Mouse (Mus musculus) 416B (cell line): ENCODE measurements at regions not wholly inside any gene's neighbourhood (a gene's known extent, or its start where the extent isn't known, plus 50 kb on each side); places are given as distances from the start of the nearest gene placed in this dataset.

Experiments
- DNase-seq: peaks from one replicate; pipeline ENCODE4 v3.0.0; 2011; ENCODE audit warnings: low read depth

DNA sequence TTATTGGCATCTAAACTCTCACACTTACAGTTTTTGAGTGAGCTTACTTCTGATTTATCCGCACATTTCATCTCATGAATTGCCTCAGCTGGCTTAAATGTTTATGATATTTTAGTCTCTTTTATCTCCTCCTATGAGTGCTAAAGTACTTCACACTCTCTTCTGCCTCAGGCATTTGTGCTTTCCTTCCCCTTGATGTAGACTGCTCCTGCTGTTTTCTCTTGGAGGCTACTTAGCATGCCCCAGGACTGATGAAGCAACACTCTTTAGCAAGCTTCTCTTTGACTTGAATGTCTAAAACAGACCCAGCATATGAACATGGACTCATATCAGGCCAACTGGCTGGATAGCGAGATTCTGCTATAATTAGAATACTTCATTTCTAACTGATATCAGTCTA is 882.8 kb downstream of the Tecrl start:
- no peak for DNase-seq

DNA sequence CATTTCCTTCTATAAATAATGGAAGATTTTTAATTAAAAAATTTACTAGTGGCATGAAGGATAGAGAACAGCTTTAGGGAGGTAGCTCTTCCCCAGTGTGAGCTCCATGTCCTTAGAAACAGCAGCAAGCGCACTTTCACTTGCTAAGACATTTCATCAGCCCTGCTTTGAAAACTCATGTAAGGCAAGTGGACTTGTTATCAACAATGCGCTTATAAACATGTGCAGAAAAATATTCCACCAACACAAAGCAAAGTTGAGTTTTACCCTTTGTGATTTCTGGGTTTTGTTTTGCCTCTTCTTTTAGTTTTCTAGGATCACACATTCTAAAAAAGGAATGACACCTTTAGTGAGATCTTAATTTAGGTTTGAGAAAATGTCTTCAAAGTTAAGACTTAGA is 890.7 kb downstream of the Tecrl start:
- no peak for DNase-seq

DNA sequence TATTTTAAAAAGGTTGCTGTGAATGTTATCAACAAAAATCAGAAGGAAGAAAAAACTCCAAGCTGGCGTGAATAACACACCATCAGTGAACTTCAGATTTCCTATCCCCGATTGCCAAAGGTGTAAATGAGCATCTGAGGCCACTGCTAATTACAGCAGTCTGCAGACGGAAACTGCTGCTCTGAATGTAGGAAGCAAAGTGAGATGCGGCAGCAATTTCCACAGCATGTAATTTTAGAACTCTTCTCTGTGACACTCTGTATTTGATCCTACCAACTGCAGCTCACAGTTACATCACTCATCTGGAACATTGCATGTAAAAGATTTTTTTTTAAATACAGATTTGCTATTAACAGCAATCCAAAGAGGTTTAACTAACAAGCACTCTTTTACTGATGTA is 913.7 kb downstream of the Tecrl start:
- DNase-seq, result no peak

DNA sequence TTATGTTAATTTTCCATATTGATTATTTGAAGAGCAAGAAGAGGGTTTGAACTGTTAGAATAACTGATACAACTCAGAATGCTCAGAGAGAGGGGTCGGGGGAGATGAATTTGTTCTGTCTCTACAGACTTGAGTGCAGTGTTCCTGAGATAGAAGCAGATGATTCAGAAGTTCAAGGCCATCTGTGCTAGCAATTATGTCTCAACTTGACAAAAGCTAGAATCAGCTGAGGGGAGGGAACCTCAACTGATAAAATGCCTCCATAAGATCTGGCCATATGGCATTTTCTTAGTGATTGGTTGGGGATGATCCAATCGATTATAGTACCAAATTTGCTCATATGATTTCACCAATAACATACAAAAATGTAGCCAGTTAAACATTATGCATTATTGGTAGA is 914.9 kb downstream of the Tecrl start:
- peak; percentile 3 for DNase-seq

DNA sequence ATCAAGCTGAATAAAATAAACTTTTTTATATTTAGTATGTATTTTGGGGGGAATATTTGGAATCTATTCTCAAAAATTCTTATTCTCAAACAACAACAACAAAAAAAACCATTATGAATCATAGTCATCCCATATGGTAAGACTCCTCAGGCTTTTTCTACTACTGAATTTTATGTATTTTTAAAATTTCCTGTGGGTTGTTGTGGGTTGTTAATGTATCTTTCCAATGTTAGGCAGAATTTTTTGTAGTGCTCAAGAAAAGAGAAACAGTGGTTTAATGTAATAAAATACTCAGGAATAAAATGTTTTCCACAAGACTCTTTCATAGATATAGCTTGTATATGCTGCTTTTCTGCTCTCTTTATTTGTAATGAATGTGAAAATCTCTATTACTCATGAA is 934.6 kb downstream of the Tecrl start:
- DNase-seq, result no peak

DNA sequence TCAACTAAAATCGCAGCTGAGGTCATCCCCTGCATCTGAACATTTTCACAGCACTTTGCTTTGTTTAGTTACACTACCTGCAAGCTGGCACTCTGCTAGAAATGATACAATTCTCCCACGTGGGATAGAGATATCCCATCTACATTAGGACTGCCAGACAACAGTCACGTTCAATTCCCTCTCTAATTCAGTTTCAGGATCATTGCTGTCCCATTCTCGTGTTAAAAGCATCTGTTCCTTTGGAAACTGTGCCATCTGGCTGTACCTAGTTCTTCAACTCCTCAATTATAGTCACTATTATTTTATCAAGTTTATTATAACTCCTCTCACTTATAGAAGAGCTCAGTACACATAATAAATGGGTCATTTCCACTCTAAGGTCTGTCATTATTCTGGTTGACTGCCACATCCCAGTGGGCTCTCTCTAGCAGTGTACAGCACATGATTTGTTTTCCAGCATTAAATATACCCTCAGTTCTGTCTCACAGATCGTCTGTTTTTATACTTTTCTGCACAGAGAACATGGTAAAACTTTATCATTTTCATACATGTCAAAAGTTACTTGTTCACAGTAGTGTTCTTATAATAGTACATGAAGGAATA is 958.3 kb downstream of the Tecrl start:
- no peak for DNase-seq

DNA sequence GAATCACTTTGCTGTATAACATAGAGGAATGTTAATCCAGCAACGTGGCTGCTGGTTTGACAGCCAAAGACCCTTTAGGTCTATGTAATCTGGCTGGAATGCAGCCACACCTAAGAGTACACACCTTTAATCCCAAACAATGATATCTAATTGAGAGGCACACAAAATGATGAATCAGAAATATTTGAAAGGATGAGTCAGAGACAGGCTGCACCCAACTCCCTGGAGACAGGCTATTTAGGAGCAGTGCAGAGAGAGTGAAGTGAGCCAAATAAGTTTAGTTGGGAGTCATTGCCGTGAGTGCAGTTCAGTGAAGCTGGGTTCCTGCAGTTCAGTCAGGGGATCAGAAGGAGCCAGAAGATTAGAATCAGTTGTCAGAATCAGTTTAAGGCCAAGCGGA is 993.4 kb downstream of the Tecrl start:
- DNase-seq, result no peak

DNA sequence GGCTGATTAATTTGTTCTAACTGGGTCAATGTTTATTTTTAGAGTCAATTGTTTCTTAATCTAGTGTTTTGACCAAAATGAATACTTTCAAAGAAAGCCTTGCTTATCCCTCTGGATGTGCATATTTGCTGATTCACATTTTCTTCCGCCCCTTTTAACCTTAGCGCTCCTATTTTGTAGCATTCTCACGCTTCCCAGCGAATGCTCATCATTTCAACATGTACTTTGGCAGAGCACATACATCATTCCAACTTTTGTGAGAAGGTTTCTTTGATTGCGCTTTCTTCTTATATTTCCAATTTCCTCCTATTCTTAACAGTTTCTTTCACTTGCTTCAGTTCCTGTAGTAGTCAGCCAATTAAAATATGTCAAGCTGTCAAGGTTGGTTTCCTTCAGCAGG is 998.7 kb downstream of the Tecrl start:
- no peak for DNase-seq

DNA sequence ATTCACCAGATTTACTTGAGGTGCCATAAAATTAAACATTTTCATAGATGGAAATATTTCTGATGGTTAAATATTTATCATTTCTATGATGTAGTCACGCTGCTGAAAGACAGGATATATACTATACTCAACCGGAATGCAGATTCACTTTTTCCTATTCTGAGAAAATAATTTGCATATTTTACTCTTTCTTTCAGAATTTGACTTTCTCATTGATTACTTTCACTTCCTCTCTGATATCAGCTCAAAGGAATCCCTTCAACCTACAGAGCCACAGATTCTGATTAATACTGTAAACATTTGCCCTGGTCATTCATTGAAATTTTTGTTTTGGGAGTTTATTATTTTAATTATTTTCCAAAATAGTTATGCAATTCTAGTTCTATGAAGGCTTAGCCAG is 1003.9 kb downstream of the Tecrl start:
- no peak for DNase-seq

DNA sequence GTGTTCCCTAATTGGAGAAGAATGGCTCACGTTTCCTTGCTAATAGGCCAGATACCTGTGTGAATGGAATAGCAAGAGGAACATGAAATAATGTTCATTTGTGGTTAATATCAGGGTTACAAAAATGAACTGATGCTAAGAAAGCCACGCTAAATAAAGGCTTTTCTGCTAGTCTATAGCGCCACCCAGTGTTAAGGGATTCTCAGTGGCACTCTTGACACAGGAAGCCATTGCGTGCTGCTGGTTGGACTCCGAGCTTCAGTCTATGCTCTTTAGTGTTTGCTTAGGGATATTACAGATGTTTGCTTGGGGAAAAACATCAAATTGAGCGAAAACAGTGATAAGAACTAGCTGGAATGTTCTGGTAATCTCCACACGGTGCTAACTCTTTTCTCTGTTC is 1008.3 kb downstream of the Tecrl start:
- peak; percentile 88 for DNase-seq

DNA sequence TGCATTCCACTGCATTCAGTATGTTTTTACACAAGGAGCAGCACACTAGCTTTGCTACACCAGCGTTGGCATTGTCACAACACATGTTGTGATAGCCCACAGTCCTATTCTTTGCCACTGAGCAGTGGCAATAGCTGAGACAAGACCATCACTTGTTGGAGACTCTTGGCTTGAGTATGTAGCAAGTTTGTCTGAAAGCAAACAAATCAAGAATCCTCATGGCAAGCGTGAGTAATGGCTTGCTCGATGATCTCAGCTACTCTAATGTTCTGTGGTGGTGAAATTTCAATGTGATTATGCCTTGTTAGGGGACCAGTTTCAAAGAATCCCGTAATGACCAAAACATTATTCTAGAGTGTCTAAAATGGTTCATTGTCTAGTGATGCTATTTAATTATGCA is 1030.6 kb downstream of the Tecrl start:
- no peak for DNase-seq

DNA sequence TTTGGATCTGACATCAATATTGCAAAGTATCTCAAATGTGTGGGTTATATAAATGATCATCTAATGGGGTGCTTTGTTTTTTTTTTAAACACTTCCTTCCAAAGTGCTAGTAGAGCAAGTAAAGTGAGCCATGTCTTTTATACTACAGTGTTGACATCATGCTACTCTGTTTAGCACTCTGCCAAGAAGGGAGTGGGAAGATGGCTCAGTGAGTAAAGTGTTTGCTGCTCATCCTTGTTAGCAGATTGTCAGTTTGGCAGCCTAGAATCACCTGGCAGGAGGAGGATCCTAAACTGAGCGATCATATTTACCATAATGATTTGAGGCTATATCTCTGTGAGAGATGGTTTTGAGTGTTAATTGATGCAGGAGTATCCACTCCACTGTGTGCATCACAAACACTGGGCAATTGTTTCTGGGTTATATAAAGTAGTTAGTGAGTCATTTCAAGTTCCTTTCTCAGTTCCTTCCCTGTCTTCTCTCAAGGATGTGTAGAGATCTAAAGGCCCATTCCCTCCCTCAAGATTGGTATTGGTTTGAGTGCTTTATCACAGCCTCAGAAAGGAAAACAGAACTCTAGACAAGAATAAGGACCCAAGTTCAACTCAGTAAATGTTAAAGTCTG is 1035.2 kb downstream of the Tecrl start:
- no peak for DNase-seq

DNA sequence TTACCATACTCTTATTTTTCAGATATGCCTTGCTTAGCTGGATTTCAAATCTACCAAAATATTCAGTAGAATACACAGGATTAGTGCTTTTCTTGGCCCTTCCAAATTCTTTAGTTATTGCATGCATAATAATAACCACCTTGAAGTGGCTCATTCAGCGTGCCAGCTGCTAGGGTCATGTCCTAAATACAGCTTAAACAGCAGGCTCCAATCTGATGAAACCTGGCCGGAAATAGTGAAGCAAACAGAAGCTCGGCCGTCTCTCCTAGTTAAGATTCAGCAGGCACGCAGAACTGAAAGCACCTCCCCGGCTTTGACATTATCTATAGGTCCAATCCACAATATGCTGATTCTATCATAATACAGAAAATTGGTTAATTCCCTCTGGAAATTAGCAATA is 1042.9 kb downstream of the Tecrl start:
- DNase-seq, result no peak

DNA sequence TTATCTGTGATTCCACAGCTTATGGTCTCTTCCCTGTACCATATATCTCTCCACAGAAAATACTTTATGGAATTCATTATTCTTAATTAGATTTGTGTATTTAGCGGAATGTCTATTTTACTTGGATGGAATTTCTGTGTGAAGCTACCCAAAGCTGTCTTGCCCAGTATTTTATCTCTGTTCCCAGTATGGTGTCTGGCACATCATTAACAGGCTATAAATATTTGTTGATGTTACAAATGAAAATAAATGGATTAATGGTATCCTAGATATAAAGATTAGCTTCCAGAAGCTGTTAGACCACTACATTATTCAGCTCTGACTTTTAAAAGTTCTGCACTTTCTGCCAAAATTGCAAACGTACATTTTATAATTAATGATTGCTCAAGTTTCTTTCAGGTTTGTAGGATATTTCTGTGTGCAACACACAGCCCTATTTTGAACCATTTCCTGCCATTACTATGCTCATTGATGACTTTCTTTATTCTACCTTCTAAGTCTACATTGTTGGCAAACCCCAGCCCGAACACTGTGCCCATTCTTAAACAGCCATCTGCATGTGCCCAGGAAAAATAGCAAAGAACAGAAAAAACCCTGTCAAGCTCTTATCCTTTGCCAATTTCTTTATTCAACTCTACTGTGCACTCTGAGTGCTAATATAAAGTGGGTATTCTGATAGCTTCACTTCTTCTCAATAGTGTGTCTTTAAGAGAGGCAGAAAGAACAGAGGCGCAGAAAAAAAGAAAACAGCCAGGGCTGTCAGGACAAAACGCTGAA is 1066.7 kb downstream of the Tecrl start:
- no peak for DNase-seq

DNA sequence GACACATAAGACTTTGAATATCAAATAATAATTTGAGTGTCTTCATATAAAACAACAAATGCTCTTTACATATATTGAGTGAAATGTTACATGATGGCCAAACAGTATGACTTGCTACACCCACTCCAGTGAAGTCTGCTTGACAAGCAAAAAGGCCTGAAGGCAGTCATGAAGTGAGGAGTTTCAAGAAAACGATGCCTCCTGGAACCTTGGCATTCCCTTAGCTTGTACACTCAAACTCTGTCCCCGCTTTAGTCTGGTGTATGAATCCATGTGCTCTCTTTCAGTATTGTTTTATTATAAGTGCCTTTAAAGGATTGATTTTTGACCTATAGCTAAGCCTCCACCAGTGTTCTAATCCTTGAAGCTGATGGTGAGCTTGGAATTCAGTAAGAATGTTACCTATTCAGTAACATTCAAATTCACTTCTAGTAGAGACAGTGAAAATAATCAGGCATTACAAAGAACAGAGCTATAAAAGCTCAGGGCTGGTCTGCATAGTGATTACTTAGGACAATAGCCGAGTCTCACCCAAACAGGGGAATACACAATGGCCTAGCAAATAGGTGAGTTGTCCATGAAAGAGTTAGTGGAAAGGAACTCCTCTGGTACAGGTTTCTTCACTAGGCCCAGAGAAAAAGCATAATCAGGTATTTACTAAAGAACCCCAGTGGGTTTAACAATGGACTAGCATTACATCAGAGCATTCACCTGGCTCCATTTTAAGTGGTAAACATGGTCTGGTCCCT is 1101.5 kb downstream of the Tecrl start:
- no peak for DNase-seq

DNA sequence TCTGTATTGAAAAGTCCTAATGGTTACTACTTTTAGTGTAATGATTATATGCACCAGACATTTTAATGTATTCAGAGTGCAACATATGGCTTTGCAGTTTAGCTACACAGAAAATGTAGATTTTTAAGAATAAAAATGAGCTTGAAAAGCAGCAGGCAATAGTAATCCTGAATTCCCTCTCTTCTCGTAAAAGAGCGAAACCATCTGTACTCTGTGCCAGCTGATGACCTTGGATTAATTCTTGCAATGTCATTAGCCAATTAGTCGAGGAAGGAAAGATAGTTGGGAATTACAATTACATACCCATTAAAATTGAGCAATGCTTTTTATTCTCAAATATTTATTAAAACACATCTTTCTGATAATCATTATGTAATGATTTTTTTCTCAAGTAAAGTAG is 1128.7 kb downstream of the Tecrl start:
- no peak for DNase-seq

DNA sequence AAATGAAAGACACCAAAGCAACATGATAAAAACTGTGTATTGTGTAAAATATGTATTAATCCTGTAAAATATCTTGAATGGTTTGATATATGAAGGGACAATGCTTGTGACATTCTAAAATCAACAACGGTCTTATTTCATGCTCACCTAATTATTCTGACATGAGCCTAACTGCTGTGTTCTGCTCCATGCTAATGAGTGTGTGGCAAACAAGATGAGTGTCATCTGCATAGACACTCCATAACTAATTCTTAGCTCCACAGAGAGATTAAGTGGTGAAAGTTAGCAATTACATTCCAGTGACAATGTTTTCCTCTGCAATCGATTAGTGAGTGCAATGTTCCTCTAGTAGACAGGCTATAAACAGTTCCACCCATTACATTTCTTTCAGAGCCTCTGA is 1131.4 kb downstream of the Tecrl start:
- DNase-seq, result no peak

DNA sequence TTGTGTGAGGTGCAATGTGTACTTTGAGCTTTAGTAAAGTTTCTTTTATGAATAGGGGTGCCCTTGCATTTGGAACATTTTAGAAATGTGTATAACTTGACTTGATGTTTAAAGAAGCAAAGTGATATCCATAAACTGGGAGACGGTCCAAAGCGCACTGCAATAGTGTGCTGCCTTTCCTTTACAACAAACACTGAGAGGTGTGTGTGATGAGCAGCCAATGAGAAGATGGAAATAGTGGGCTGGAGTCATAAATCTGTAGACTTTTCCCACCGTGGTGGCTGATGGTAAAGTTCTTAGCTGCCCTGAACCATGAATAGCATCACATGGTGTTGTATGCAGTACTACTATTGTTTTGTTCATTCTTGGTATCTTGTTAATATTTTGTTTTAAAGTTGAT is 1151.4 kb downstream of the Tecrl start:
- no peak for DNase-seq
